Mouse (Mus musculus) C2C12 (cell line): ENCODE data around the gene Fbxl19. TPM values are rescaled to one million over a fixed set of nuclear protein-coding genes. Genes with fewer than 3 reads are reported as not detected.

ENCODE experiments used
- H3K27me3 ChIP-seq: one replicate; pipeline ENCODE4 v1.6.1; 2011; ENCODE audit not compliant: control insufficient read depth, insufficient read depth, insufficient read length
- H3K36me3 ChIP-seq: one replicate; pipeline ENCODE4 v1.6.1; 2011; ENCODE audit not compliant: control insufficient read depth, insufficient read depth
- H3K4me3 ChIP-seq: one replicate; pipeline ENCODE4 v1.5.1; 2011; ENCODE audit warnings: mild to moderate bottlenecking, control low read depth; ENCODE audit not compliant: poor library complexity, insufficient read depth, severe bottlenecking
- H3K79me2 ChIP-seq: one replicate; pipeline ENCODE4 v1.6.1; 2011; ENCODE audit not compliant: control insufficient read depth, insufficient read depth
- H3K79me3 ChIP-seq: one replicate; pipeline ENCODE4 v1.6.1; 2011; ENCODE audit warnings: low read depth, control low read depth
- H3ac ChIP-seq: one replicate; pipeline ENCODE3; 2011; ENCODE audit warnings: low read depth; ENCODE audit not compliant: control insufficient read depth, insufficient read length
- CEBPB ChIP-seq: IDR thresholded peaks from one replicate; pipeline ENCODE4 v1.6.1; 2011; ENCODE audit warnings: low read depth, mild to moderate bottlenecking, control low read depth, moderate library complexity
- CTCF ChIP-seq: IDR thresholded peaks from one replicate; pipeline ENCODE4 v1.5.1; 2011; ENCODE audit not compliant: control insufficient read depth, insufficient read depth, insufficient read length
- FOSL1 ChIP-seq: IDR thresholded peaks from one replicate; pipeline ENCODE4 v1.8.0; 2011; ENCODE audit warnings: mild to moderate bottlenecking, low read length; ENCODE audit not compliant: poor library complexity, insufficient read depth, severe bottlenecking
- MAX ChIP-seq: IDR thresholded peaks from one replicate; pipeline ENCODE4 v1.6.1; 2011; ENCODE audit warnings: mild to moderate bottlenecking, control low read depth
- MYOD1 ChIP-seq: IDR thresholded peaks from one replicate; pipeline ENCODE4 v1.6.1; 2011; ENCODE audit warnings: low read depth; ENCODE audit not compliant: control insufficient read depth, insufficient read length
- MYOG ChIP-seq: IDR thresholded peaks from one replicate; pipeline ENCODE4 v1.6.1; 2011; ENCODE audit not compliant: control insufficient read depth, insufficient read length; ENCODE audit errors: extremely low read depth
- USF1 ChIP-seq: IDR thresholded peaks from one replicate; pipeline ENCODE4 v1.6.1; 2011; ENCODE audit warnings: low read depth, mild to moderate bottlenecking, control low read depth, moderate library complexity
- polyA plus RNA-seq: library from polyadenylated mRNA; unstranded; fragments of >200 nt; fragmentation: generic; extraction: Trizol; gene quantifications from one replicate; pipeline ENCODE4 v1.2.1, GENCODE M21; 2012; ENCODE audit warnings: missing spikeins

The Fbxl19 gene
- polyA plus RNA-seq, 1 experiment, result 26.9 TPM

- TF ChIP-seq MYOG, result no peak
- no peak for TF ChIP-seq MAX
- no peak for TF ChIP-seq USF1
- no peak for TF ChIP-seq CTCF
- TF ChIP-seq FOSL1, result no peak
- no peak for TF ChIP-seq MYOD1
- TF ChIP-seq CEBPB, result no peak
These were observed 55.4 kb downstream of the Fbxl19 start for GRCm38 (mm10) chr7:127799738-127800137.

GRCm38 (mm10) chr7:127800435-127801009, 56.2 kb downstream of the Fbxl19 start, which contains the start of gene Hsd3b7:
Gene Hsd3b7, plus strand, starts transcription at chr7:127800604.
- Histone ChIP-seq H3K79me3 (no peaks in the 10 kb centered on the region), H3K27me3 (no peaks in the 10 kb centered on the region), H3K36me3 (peaks cover 36% of the 10 kb centered on the region), H3ac (no peak within 1 kb of the TSS), H3K4me3 (no peak within 1 kb of the TSS), H3K79me2 (no peaks in the 10 kb centered on the region)
- TF ChIP-seq MYOD1 (no peak), CTCF (peak; percentile 44), USF1 (no peak), FOSL1 (no peak), MYOG (no peak), MAX (no peak)

More at GRCm38 (mm10) chr7:127799738-127800137, 55.4 kb downstream of the Fbxl19 start:
- Histone ChIP-seq H3K4me3 (no peak overlapping the region), H3K79me2 (no peaks in the 10 kb centered on the region), H3ac (no peak overlapping the region), H3K27me3 (no peaks in the 10 kb centered on the region), H3K79me3 (no peaks in the 10 kb centered on the region), H3K36me3 (peaks cover 44% of the 10 kb centered on the region)

- Histone ChIP-seq H3K36me3 (peaks cover 33% of the 10 kb centered on the region), H3ac (no peak overlapping the region), H3K79me2 (no peaks in the 10 kb centered on the region), H3K4me3 (no peak overlapping the region), H3K79me3 (no peaks in the 10 kb centered on the region), H3K27me3 (no peaks in the 10 kb centered on the region)
- TF ChIP-seq USF1 (no peak), FOSL1 (no peak), MYOD1 (peak; percentile 25), MAX (no peak), MYOG (no peak)
These were observed 56.8 kb downstream of the Fbxl19 start for GRCm38 (mm10) chr7:127801010-127801621.

GRCm38 (mm10) chr7:127802313-127802712, 58.0 kb downstream of the Fbxl19 start:
- Histone ChIP-seq H3K79me3 (no peaks in the 10 kb centered on the region), H3K79me2 (no peaks in the 10 kb centered on the region), H3K4me3 (no peak overlapping the region), H3ac (no peak overlapping the region), H3K27me3 (no peaks in the 10 kb centered on the region), H3K36me3 (peaks cover 23% of the 10 kb centered on the region)
- TF ChIP-seq USF1, result no peak
- TF ChIP-seq FOSL1, result no peak
- no peak for TF ChIP-seq MAX
- no peak for TF ChIP-seq MYOD1
- TF ChIP-seq CEBPB, result no peak
- no peak for TF ChIP-seq CTCF
- TF ChIP-seq MYOG, result no peak

GRCm38 (mm10) chr7:127808821-127809220, 64.5 kb downstream of the Fbxl19 start:
- no peak overlapping the region for H3ac ChIP-seq
- no peaks in the 10 kb centered on the region for H3K36me3 ChIP-seq
- H3K79me2 ChIP-seq, result no peaks in the 10 kb centered on the region
- no peak overlapping the region for H3K4me3 ChIP-seq
- TF ChIP-seq MYOD1 (no peak), USF1 (no peak), CTCF (no peak), MYOG (no peak), FOSL1 (no peak), MAX (no peak), CEBPB (no peak)
- peaks cover 4% of the 10 kb centered on the region for H3K27me3 ChIP-seq
- no peaks in the 10 kb centered on the region for H3K79me3 ChIP-seq

- no peaks in the 10 kb centered on the region for H3K79me2 ChIP-seq
- H3K4me3 ChIP-seq, result no peak overlapping the region
- no peaks in the 10 kb centered on the region for H3K36me3 ChIP-seq
- H3K27me3 ChIP-seq, result peaks cover 4% of the 10 kb centered on the region
- H3ac ChIP-seq, result no peak overlapping the region
- TF ChIP-seq FOSL1 (no peak), MAX (no peak)
- H3K79me3 ChIP-seq, result no peaks in the 10 kb centered on the region
These were observed 65.5 kb downstream of the Fbxl19 start for GRCm38 (mm10) chr7:127809846-127810245.
